Comparison of ENCODE assay signal across 8 mouse cellular contexts in genomic region chr5:149229619-149230339, GRCm38 (mm10). TPM values are rescaled to one million over a fixed set of nuclear protein-coding genes. Genes with fewer than 3 reads are reported as not detected.
DNase-seq lines count a peak whose midpoint lies in the region; ATAC-seq and TF ChIP-seq lines count a peak whose summit lies in the region.

No protein-coding gene starts in this region.

- H3K4me1 ChIP-seq in kidney, postnatal 0 days (replicated peaks; ENCODE audit: insufficient read depth, low read length), result no peaks in the 10 kb centered on the region
- no peaks in the 10 kb centered on the region for H3K4me1 ChIP-seq in hindbrain, embryonic 15.5 days (replicated peaks)
- H3K4me1 ChIP-seq in midbrain, postnatal 0 days (ENCODE audit: insufficient read depth, low read length), result 0 out of 2 replicates have a peak, but pooled peaks cover 2% of the 10 kb centered on the region

- no peak for ATAC-seq in kidney, postnatal 0 days (replicated peaks; ENCODE audit: low FRiP score, low read depth)
- ATAC-seq in hindbrain, embryonic 15.5 days (ENCODE audit: low FRiP score, low read depth), result 0 out of 2 replicates have a peak, but pooled peaks have one; percentile 9
- ATAC-seq in midbrain, postnatal 0 days (ENCODE audit: low FRiP score), result peak; percentile 24; the same call in 1 of the 2 replicates
- ATAC-seq in erythroid progenitor cell, adult 5-6 weeks (replicated peaks; ENCODE audit: low FRiP score, poor library complexity, severe bottlenecking), result no peak

- H3K9me3 ChIP-seq in kidney, postnatal 0 days (replicated peaks; ENCODE audit: low read length), result no peaks in the 10 kb centered on the region
- no peaks in the 10 kb centered on the region for H3K9me3 ChIP-seq in hindbrain, embryonic 15.5 days
- H3K9me3 ChIP-seq in midbrain, postnatal 0 days (ENCODE audit: low read length), result no peaks in the 10 kb centered on the region

- WGBS in kidney, postnatal 0 days, result 79% methylated on average over 18 of the region's 18 CpGs
- WGBS in hindbrain, embryonic 15.5 days, result 75% methylated on average over 18 of the region's 18 CpGs
- WGBS in midbrain, postnatal 0 days, result 83% methylated on average over 18 of the region's 18 CpGs

- H3K27ac ChIP-seq in kidney, postnatal 0 days, result peak overlapping the region; percentile 93
- H3K27ac ChIP-seq in hindbrain, embryonic 15.5 days (replicated peaks), result peak overlapping the region; percentile 81
- H3K27ac ChIP-seq in midbrain, postnatal 0 days (ENCODE audit: low read depth, low read length), result peak overlapping the region; percentile 81; the same call in 1 of the 2 replicates

- TF ChIP-seq CTCF in kidney, postnatal 0 days (IDR thresholded peaks at IDR 0.05; ENCODE audit: low read depth), result no peak
- TF ChIP-seq CTCF in midbrain, postnatal 0 days (IDR thresholded peaks at IDR 0.05), result no peak

- no peaks in the 10 kb centered on the region for H3K36me3 ChIP-seq in kidney, postnatal 0 days (ENCODE audit: insufficient read depth, low read length)
- no peaks in the 10 kb centered on the region for H3K36me3 ChIP-seq in hindbrain, embryonic 15.5 days
- no peaks in the 10 kb centered on the region for H3K36me3 ChIP-seq in midbrain, postnatal 0 days (ENCODE audit: insufficient read depth, low read length)

- H3K4me2 ChIP-seq in kidney, postnatal 0 days (ENCODE audit: low read length), result peak overlapping the region; percentile 59
- peak overlapping the region; percentile 53 for H3K4me2 ChIP-seq in hindbrain, embryonic 15.5 days
- peak overlapping the region; percentile 51 for H3K4me2 ChIP-seq in midbrain, postnatal 0 days (ENCODE audit: low read depth, low read length, poor library complexity, severe bottlenecking)

- H3K4me3 ChIP-seq in kidney, postnatal 0 days (replicated peaks; ENCODE audit: low read depth, low read length), result peak overlapping the region; percentile 41
- peak overlapping the region; percentile 50 for H3K4me3 ChIP-seq in hindbrain, embryonic 15.5 days
- peak overlapping the region; percentile 47 for H3K4me3 ChIP-seq in midbrain, postnatal 0 days (ENCODE audit: low read depth, low read length)

- peak; percentile 18 for DNase-seq in kidney, postnatal 0 days (ENCODE audit: low spot score)
- DNase-seq in kidney, adult 18-20 months, result no peak
- DNase-seq in cerebellum, adult 9-10 months, result peak; percentile 39
- DNase-seq in midbrain, postnatal 0 days (ENCODE audit: low spot score), result no peak
- DNase-seq in thymus, postnatal 0 days (ENCODE audit: low spot score), result no peak
- no peak for DNase-seq in retina, embryonic 14.5 days (ENCODE audit: low spot score)

- H3K9ac ChIP-seq in kidney, postnatal 0 days (ENCODE audit: low read depth, low read length), result peak overlapping the region; percentile 59; the same call in 1 of the 2 replicates
- H3K9ac ChIP-seq in hindbrain, embryonic 15.5 days, result peak overlapping the region; percentile 47
- H3K9ac ChIP-seq in midbrain, postnatal 0 days (replicated peaks; ENCODE audit: low read length, poor library complexity, severe bottlenecking), result peak overlapping the region; percentile 54; the same call in 1 of the 2 replicates

- no peaks in the 10 kb centered on the region for H3K27me3 ChIP-seq in kidney, postnatal 0 days (ENCODE audit: insufficient read depth, low read length)
- H3K27me3 ChIP-seq in hindbrain, embryonic 15.5 days, result no peaks in the 10 kb centered on the region
- H3K27me3 ChIP-seq in midbrain, postnatal 0 days (ENCODE audit: insufficient read depth, low read length), result no peaks in the 10 kb centered on the region

RNA-seq across cellular contexts. Expression of gene Alox5ap, which starts 34.8 kb away (rescaled TPM):
- polyA plus RNA-seq in kidney, postnatal 0 days (2015; fragmentation: Nextera tagmentation; extraction: Ambion mirVana), result 18.1 and 19.8 TPM in 2 replicates
- polyA plus RNA-seq in hindbrain, embryonic 15.5 days (2015; fragmentation: Nextera tagmentation; extraction: Ambion mirVana), result 12.2 and 12.5 TPM in 2 replicates
- 2.5 and 8.5 TPM in 2 replicates for total RNA-seq in midbrain, postnatal 0 days (2014; rRNA removed)
- 10.5 and 10.6 TPM in 2 replicates for polyA plus RNA-seq in midbrain, postnatal 0 days (2015; fragmentation: Nextera tagmentation; extraction: Ambion mirVana)
- 132 and 171 TPM in 2 replicates for total RNA-seq in erythroid progenitor cell, adult 5-6 weeks (2015; ENCODE audit: low replicate concordance)
- 55.7 and 78.7 TPM in 2 replicates for total RNA-seq in erythroid progenitor cell, adult 5-6 weeks (2017; ENCODE audit: low replicate concordance)
- 29.7 and 29.8 TPM in 2 replicates for polyA plus RNA-seq in thymus, postnatal 0 days (2015; fragmentation: Nextera tagmentation; extraction: Ambion mirVana)

RNA-seq across cellular contexts. Expression of gene Hmgb1, which starts 45.5 kb away (rescaled TPM):
- 1,196 and 1,208 TPM in 2 replicates for polyA plus RNA-seq in kidney, postnatal 0 days (2015; fragmentation: Nextera tagmentation; extraction: Ambion mirVana)
- polyA plus RNA-seq in hindbrain, embryonic 15.5 days (2015; fragmentation: Nextera tagmentation; extraction: Ambion mirVana), result 690 and 735 TPM in 2 replicates
- total RNA-seq in midbrain, postnatal 0 days (2014; rRNA removed), result 171 and 252 TPM in 2 replicates
- 603 and 756 TPM in 2 replicates for polyA plus RNA-seq in midbrain, postnatal 0 days (2015; fragmentation: Nextera tagmentation; extraction: Ambion mirVana)
- total RNA-seq in erythroid progenitor cell, adult 5-6 weeks (2015; ENCODE audit: low replicate concordance), result 681 and 819 TPM in 2 replicates
- total RNA-seq in erythroid progenitor cell, adult 5-6 weeks (2017; ENCODE audit: low replicate concordance), result 585 and 610 TPM in 2 replicates
- polyA plus RNA-seq in thymus, postnatal 0 days (2015; fragmentation: Nextera tagmentation; extraction: Ambion mirVana), result 2,611 and 2,714 TPM in 2 replicates

RNA-seq across cellular contexts. Expression of gene Uspl1, which starts 45.6 kb away (rescaled TPM):
- polyA plus RNA-seq in kidney, postnatal 0 days (2015; fragmentation: Nextera tagmentation; extraction: Ambion mirVana), result 29.2 and 33.6 TPM in 2 replicates
- polyA plus RNA-seq in hindbrain, embryonic 15.5 days (2015; fragmentation: Nextera tagmentation; extraction: Ambion mirVana), result 50.5 and 50.9 TPM in 2 replicates
- 48.1 and 50.9 TPM in 2 replicates for total RNA-seq in midbrain, postnatal 0 days (2014; rRNA removed)
- 43.0 and 47.0 TPM in 2 replicates for polyA plus RNA-seq in midbrain, postnatal 0 days (2015; fragmentation: Nextera tagmentation; extraction: Ambion mirVana)
- 26.4 and 42.9 TPM in 2 replicates for total RNA-seq in erythroid progenitor cell, adult 5-6 weeks (2015; ENCODE audit: low replicate concordance)
- total RNA-seq in erythroid progenitor cell, adult 5-6 weeks (2017; ENCODE audit: low replicate concordance), result 22.1 and 31.8 TPM in 2 replicates
- polyA plus RNA-seq in thymus, postnatal 0 days (2015; fragmentation: Nextera tagmentation; extraction: Ambion mirVana), result 77.0 and 78.9 TPM in 2 replicates

Comparison
In these comparisons a context has a peak if more than half of its experiments do, and no peak if none do; other contexts are left out.
1. DNase-seq: peak in kidney, postnatal 0 days (single experiment) and cerebellum, adult 9-10 months (single experiment); none in kidney, adult 18-20 months (single experiment), midbrain, postnatal 0 days (single experiment), thymus, postnatal 0 days (single experiment) and retina, embryonic 14.5 days (single experiment).
2. ATAC-seq: peak in hindbrain, embryonic 15.5 days (single experiment) and midbrain, postnatal 0 days (single experiment); none in kidney, postnatal 0 days (single experiment) and erythroid progenitor cell, adult 5-6 weeks (single experiment).
3. Peak in every context shown above with its lines, with median percentiles within 50 percentile points of each other: H3K27ac ChIP-seq, H3K4me2 ChIP-seq, H3K4me3 ChIP-seq and H3K9ac ChIP-seq.